Mouse (Mus musculus): Measurements from ENCODE around the gene Mamdc4.

DNA sequence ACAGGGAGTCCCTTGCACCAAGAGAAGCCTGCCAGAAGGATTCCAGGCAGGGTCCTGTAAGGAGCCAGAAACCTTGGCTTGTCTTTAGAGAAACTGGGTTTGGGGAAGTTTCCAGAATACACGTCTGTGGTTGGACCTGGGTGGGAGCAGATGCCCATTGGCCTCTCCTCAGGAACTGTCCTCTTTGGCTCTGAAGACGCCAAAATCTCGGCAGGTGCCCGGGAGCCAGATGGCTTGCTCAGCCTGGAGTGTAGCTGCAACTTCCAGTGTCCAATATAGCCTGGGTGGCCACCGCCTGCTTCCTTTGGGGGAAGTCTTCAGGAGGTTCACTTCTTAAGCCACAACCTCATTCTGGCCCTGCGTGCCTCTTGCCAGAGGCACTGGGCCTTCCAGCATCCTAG, 7.3 kb upstream of the Mamdc4 start:
- TF ChIP-seq USF1 (IDR thresholded peaks at IDR 0.05; ENCODE audit: low read depth): no peak
- TF ChIP-seq MYOD1 (IDR thresholded peaks at IDR 0.05; ENCODE audit: control insufficient read depth in 1 of 3, insufficient read length in 2 of 3, low read depth in 2 of 3): no peak
